Mouse (Mus musculus) thymus, postnatal 36 days (tissue): ENCODE data around the gene Gm20441.

Experiments used
- DNase-seq, 2 experiments: peaks; one replicate each; pipeline ENCODE4 v3.0.0; 2022; ENCODE audit warnings: mixed read lengths in 2 of 2

The Gm20441 gene

GRCm38 (mm10) chr10:75780769-75781578 lies at the start of gene Gm20441, which contains the start of gene Gstt3:
TSS of gene Gm20441 (minus strand) at chr10:75780954.
TSS of gene Gstt3 (minus strand) at chr10:75781414.
- peak; percentile 24 for DNase-seq

GRCm38 (mm10) chr10:75830275-75830670 lies 49.5 kb upstream of the Gm20441 start:
- no peak for DNase-seq

- DNase-seq: no peak
Measured at GRCm38 (mm10) chr10:75829529-75830274, 48.9 kb upstream of the Gm20441 start.

GRCm38 (mm10) chr10:75828500-75828931 lies 47.8 kb upstream of the Gm20441 start:
- no peak for DNase-seq

- no peak for DNase-seq
Measured at GRCm38 (mm10) chr10:75827668-75828360, 47.1 kb upstream of the Gm20441 start.

- DNase-seq: no peak
Measured at GRCm38 (mm10) chr10:75824530-75824929, 43.8 kb upstream of the Gm20441 start.

- no peak for DNase-seq
Measured at GRCm38 (mm10) chr10:75823782-75824181, 43.0 kb upstream of the Gm20441 start.

- no peak for DNase-seq
Measured at GRCm38 (mm10) chr10:75822443-75822842, 41.7 kb upstream of the Gm20441 start, which contains the start of gene Gstt4. TSS of gene Gstt4 (minus strand) at chr10:75822543.

- DNase-seq: no peak
Measured at GRCm38 (mm10) chr10:75819882-75820281, 39.1 kb upstream of the Gm20441 start.

GRCm38 (mm10) chr10:75818641-75819040 lies 37.9 kb upstream of the Gm20441 start:
- DNase-seq: no peak

GRCm38 (mm10) chr10:75804217-75804616 lies 23.5 kb upstream of the Gm20441 start:
- DNase-seq: no peak

GRCm38 (mm10) chr10:75798176-75798696 lies 17.5 kb upstream of the Gm20441 start, which contains the start of gene Gstt1:
TSS of gene Gstt1 (minus strand) at chr10:75798584.
- no peak for DNase-seq

GRCm38 (mm10) chr10:75797619-75798175 lies 16.9 kb upstream of the Gm20441 start:
- DNase-seq: no peak

- DNase-seq: no peak
Measured at GRCm38 (mm10) chr10:75796731-75797516, 16.2 kb upstream of the Gm20441 start.

- no peak for DNase-seq
Measured at GRCm38 (mm10) chr10:75794880-75795279, 14.1 kb upstream of the Gm20441 start.

GRCm38 (mm10) chr10:75790773-75791172 lies 10.0 kb upstream of the Gm20441 start:
- DNase-seq: no peak

GRCm38 (mm10) chr10:75789841-75790240 lies 9.1 kb upstream of the Gm20441 start:
- no peak for DNase-seq

GRCm38 (mm10) chr10:75789081-75789735 lies 8.5 kb upstream of the Gm20441 start:
- DNase-seq: no peak

- no peak for DNase-seq
Measured at GRCm38 (mm10) chr10:75788277-75788676, 7.5 kb upstream of the Gm20441 start.

GRCm38 (mm10) chr10:75785442-75785841 lies 4.7 kb upstream of the Gm20441 start:
- no peak for DNase-seq
